In genomic region chr7:143094592-143095553, GRCm38 (mm10) we compare ENCODE assay signal across 8 mouse cellular contexts. TPM values are rescaled to one million over a fixed set of nuclear protein-coding genes. Genes with fewer than 3 reads are reported as not detected.
DNase-seq lines count a peak whose midpoint lies in the region; ATAC-seq and TF ChIP-seq lines count a peak whose summit lies in the region.

Gene Trpm5 (minus strand): TSS chr7:143094642.

- no peak within 1 kb of the TSS for H3K9ac ChIP-seq in forebrain, embryonic 14.5 days (ENCODE audit: low read length)
- H3K9ac ChIP-seq in forebrain, embryonic 12.5 days, result no peak within 1 kb of the TSS
- H3K9ac ChIP-seq in ES-E14 (ENCODE audit: insufficient read depth, low read depth, low read length, poor library complexity, severe bottlenecking), result no peak within 1 kb of the TSS
- H3K9ac ChIP-seq in lung, embryonic 16.5 days (ENCODE audit: low read length), result no peak within 1 kb of the TSS
- no peak within 1 kb of the TSS for H3K9ac ChIP-seq in stomach, embryonic 16.5 days (ENCODE audit: low read length)

- H3K9me3 ChIP-seq in forebrain, embryonic 14.5 days (replicated peaks; ENCODE audit: control insufficient read depth, low read length), result no peaks in the 10 kb centered on the region
- no peaks in the 10 kb centered on the region for H3K9me3 ChIP-seq in forebrain, embryonic 12.5 days
- no peaks in the 10 kb centered on the region for H3K9me3 ChIP-seq in ES-E14 (ENCODE audit: control insufficient read depth, insufficient read depth, low read depth, low read length)
- H3K9me3 ChIP-seq in lung, embryonic 16.5 days (ENCODE audit: control insufficient read depth, low read length), result no peaks in the 10 kb centered on the region
- H3K9me3 ChIP-seq in stomach, embryonic 16.5 days (replicated peaks; ENCODE audit: control insufficient read depth, low read length), result no peaks in the 10 kb centered on the region

- DNase-seq in forebrain, embryonic 14.5 days (ENCODE audit: low spot score), result peak; percentile 27
- DNase-seq in ES-E14 (ENCODE audit: low read depth, low spot score), result peak; percentile 54
- peak; percentile 68 to 78 for DNase-seq in cerebellum, postnatal 25 days
- peak; percentile 61 to 63 for DNase-seq in heart, adult 9 months (ENCODE audit: low spot score in 2 of 2)
- DNase-seq in kidney, postnatal 14 days, result peak; percentile 70

- no peaks in the 10 kb centered on the region for H3K4me1 ChIP-seq in forebrain, embryonic 14.5 days (ENCODE audit: control insufficient read depth, insufficient read depth, low read length)
- H3K4me1 ChIP-seq in forebrain, embryonic 12.5 days, result no peaks in the 10 kb centered on the region
- no peaks in the 10 kb centered on the region for H3K4me1 ChIP-seq in ES-E14 (ENCODE audit: control insufficient read depth in 2 of 2, insufficient read depth in 2 of 2, low read length in 2 of 2, poor library complexity in 1 of 2)
- no peaks in the 10 kb centered on the region for H3K4me1 ChIP-seq in lung, embryonic 16.5 days (replicated peaks; ENCODE audit: control insufficient read depth, insufficient read depth, low read length)
- H3K4me1 ChIP-seq in stomach, embryonic 16.5 days (ENCODE audit: control insufficient read depth, insufficient read depth, low read length), result no peaks in the 10 kb centered on the region

- H3K27ac ChIP-seq in forebrain, embryonic 14.5 days (ENCODE audit: low read depth, low read length), result no peak within 1 kb of the TSS
- no peak within 1 kb of the TSS for H3K27ac ChIP-seq in forebrain, embryonic 12.5 days
- H3K27ac ChIP-seq in ES-E14 (ENCODE audit: insufficient read depth, low read depth, low read length, poor library complexity, severe bottlenecking), result no peak within 1 kb of the TSS
- no peak within 1 kb of the TSS for H3K27ac ChIP-seq in lung, embryonic 16.5 days (ENCODE audit: low read length)
- H3K27ac ChIP-seq in stomach, embryonic 16.5 days (ENCODE audit: low read length), result no peak within 1 kb of the TSS

- H3K27me3 ChIP-seq in forebrain, embryonic 14.5 days (replicated peaks; ENCODE audit: control insufficient read depth, insufficient read depth, low read length), result no peaks in the 10 kb centered on the region
- peaks cover 3% of the 10 kb centered on the region; the same call in 1 of the 2 replicates for H3K27me3 ChIP-seq in forebrain, embryonic 12.5 days
- no peaks in the 10 kb centered on the region for H3K27me3 ChIP-seq in lung, embryonic 16.5 days (ENCODE audit: control insufficient read depth, insufficient read depth, low read depth, low read length)
- H3K27me3 ChIP-seq in stomach, embryonic 16.5 days (ENCODE audit: control insufficient read depth, insufficient read depth, low read length), result no peaks in the 10 kb centered on the region

- in situ Hi-C loops in ES-E14 (cut with MboI; ENCODE audit: low sequenced_read_pairs in 2 of 2, unreplicated experiment in 2 of 2), result loop anchor here in 1 of 2 experiments (5.0 kb wide), 1 partner anchor 52 kb away; no protein-coding TSS in a partner anchor

- H3K4me3 ChIP-seq in forebrain, embryonic 14.5 days (ENCODE audit: low read depth, low read length), result no peak within 1 kb of the TSS
- no peak within 1 kb of the TSS for H3K4me3 ChIP-seq in forebrain, embryonic 12.5 days (replicated peaks)
- H3K4me3 ChIP-seq in ES-E14 (ENCODE audit: insufficient read depth in 1 of 2, low read depth in 1 of 2, low read length in 2 of 2, poor library complexity in 1 of 2, severe bottlenecking in 1 of 2), result no peak within 1 kb of the TSS
- H3K4me3 ChIP-seq in lung, embryonic 16.5 days (ENCODE audit: low read length), result no peak within 1 kb of the TSS
- H3K4me3 ChIP-seq in stomach, embryonic 16.5 days (replicated peaks; ENCODE audit: low read length), result no peak within 1 kb of the TSS

- no peak within 1 kb of the TSS for H3K4me2 ChIP-seq in forebrain, embryonic 14.5 days (ENCODE audit: low read length)
- H3K4me2 ChIP-seq in forebrain, embryonic 12.5 days, result no peak within 1 kb of the TSS
- H3K4me2 ChIP-seq in lung, embryonic 16.5 days (ENCODE audit: low read depth, low read length), result no peak within 1 kb of the TSS
- no peak within 1 kb of the TSS for H3K4me2 ChIP-seq in stomach, embryonic 16.5 days (ENCODE audit: low read depth, low read length)

- WGBS in forebrain, embryonic 14.5 days, result 51% methylated on average over 10 of the region's 10 CpGs
- 51% methylated on average over 10 of the region's 10 CpGs for WGBS in forebrain, embryonic 12.5 days
- WGBS in lung, embryonic 16.5 days, result 35% methylated on average over 10 of the region's 10 CpGs
- WGBS in stomach, embryonic 16.5 days, result 42% methylated on average over 10 of the region's 10 CpGs

- no peaks in the 10 kb centered on the region for H3K36me3 ChIP-seq in forebrain, embryonic 14.5 days (ENCODE audit: control insufficient read depth, insufficient read depth, low read length)
- no peaks in the 10 kb centered on the region for H3K36me3 ChIP-seq in forebrain, embryonic 12.5 days (replicated peaks)
- no peaks in the 10 kb centered on the region for H3K36me3 ChIP-seq in ES-E14 (ENCODE audit: control insufficient read depth, insufficient read depth, low read length, poor library complexity, severe bottlenecking)
- H3K36me3 ChIP-seq in lung, embryonic 16.5 days (ENCODE audit: control insufficient read depth, insufficient read depth, low read length), result no peaks in the 10 kb centered on the region
- H3K36me3 ChIP-seq in stomach, embryonic 16.5 days (ENCODE audit: control insufficient read depth, insufficient read depth, low read length), result no peaks in the 10 kb centered on the region

- ATAC-seq in forebrain, embryonic 14.5 days, result no peak
- ATAC-seq in forebrain, embryonic 12.5 days (ENCODE audit: low FRiP score), result no peak
- peak; percentile 55; the same call in 1 of the 2 replicates for ATAC-seq in lung, embryonic 16.5 days (ENCODE audit: low read depth)
- ATAC-seq in stomach, embryonic 16.5 days (ENCODE audit: insufficient read depth, low FRiP score), result 0 out of 2 replicates have a peak, but pooled peaks have one; percentile 14

TF ChIP-seq in ES-E14, 5 proteins besides CTCF, POLR2A, EP300 and RAD21:
- TF ChIP-seq ZC3H11A (IDR thresholded peaks at IDR 0.05; ENCODE audit: borderline replicate concordance, low read depth, low read length) (peak; percentile 60; the same call in 1 of the 2 replicates), ZNF384 (IDR thresholded peaks at IDR 0.05; ENCODE audit: low read depth, low read length) (no peak)

RNA-seq across cellular contexts. Expression of gene Trpm5, which starts in this region (rescaled TPM):
- polyA plus RNA-seq in forebrain, embryonic 14.5 days (2014; fragmentation: Nextera tagmentation; extraction: Ambion mirVana), result 1.4 and 2.0 TPM in 2 replicates
- polyA plus RNA-seq in forebrain, embryonic 12.5 days (2016; fragmentation: Nextera tagmentation; extraction: Ambion mirVana), result 1.1 and 1.3 TPM in 2 replicates
- 1.0 TPM in 2 replicates for total RNA-seq in ES-E14 (2012; rRNA removed)
- 3.9 and 4.8 TPM in 2 replicates for polyA plus RNA-seq in lung, embryonic 16.5 days (2015; fragmentation: Nextera tagmentation; extraction: Ambion mirVana)
- 18.3 and 18.5 TPM in 2 replicates for polyA plus RNA-seq in stomach, embryonic 16.5 days (2015; fragmentation: Nextera tagmentation; extraction: Ambion mirVana)

Comparison
In these comparisons a context has a peak if more than half of its experiments do, and no peak if none do; other contexts are left out.
1. ATAC-seq: peak in lung, embryonic 16.5 days (single experiment) and stomach, embryonic 16.5 days (single experiment); none in forebrain, embryonic 14.5 days (single experiment) and forebrain, embryonic 12.5 days (single experiment).
2. Peak in every context shown above with its lines, with median percentiles within 50 percentile points of each other: DNase-seq.